Mouse (Mus musculus) intestine, embryonic 16.5 days (tissue): Measurements from ENCODE around the gene Tasp1. TPM values are rescaled to one million over a fixed set of nuclear protein-coding genes. Genes with fewer than 3 reads are reported as not detected.
"Not testable (repeated sequence)": the region's sequence is repeated elsewhere in the genome, so short reads cannot be mapped to it uniquely, and the experiment has no call there.

Experiments used
- ATAC-seq: fragments of 200-750 bp; cut with Nextera tagmentation; 2 replicates; pipeline ENCODE4 v1.8.0; 2017; ENCODE audit warnings: moderate TSS enrichment, moderate library complexity
- H3K27ac ChIP-seq: fragments of 300-500 bp; sonication (generic); 2 replicates; pipeline ENCODE4 v1.5.1; 2014; ENCODE audit warnings: mild to moderate bottlenecking, low read length
- H3K27me3 ChIP-seq: fragments of 300-500 bp; sonication (generic); replicated peaks from 2 replicates; pipeline ENCODE4 v1.6.1; 2014; ENCODE audit warnings: low read length, control low read depth, mixed read lengths; ENCODE audit not compliant: control insufficient read depth, insufficient read depth
- H3K36me3 ChIP-seq: fragments of 300-500 bp; sonication (generic); 2 replicates; pipeline ENCODE4 v1.6.1; 2014; ENCODE audit warnings: low read length, control low read depth; ENCODE audit not compliant: control insufficient read depth, insufficient read depth
- H3K4me1 ChIP-seq: fragments of 300-500 bp; sonication (generic); 2 replicates; pipeline ENCODE4 v1.6.1; 2014; ENCODE audit warnings: low read length, control low read depth, mixed read lengths; ENCODE audit not compliant: control insufficient read depth, insufficient read depth
- H3K4me2 ChIP-seq: fragments of 300-500 bp; sonication (generic); 2 replicates; pipeline ENCODE4 v1.6.1; 2014; ENCODE audit warnings: low read depth, low read length, control low read depth
- H3K4me3 ChIP-seq: fragments of 300-500 bp; sonication (generic); 2 replicates; pipeline ENCODE4 v1.5.1; 2014; ENCODE audit warnings: mild to moderate bottlenecking, low read length
- H3K9ac ChIP-seq: fragments of 300-500 bp; sonication (generic); 2 replicates; pipeline ENCODE4 v1.6.1; 2014; ENCODE audit warnings: low read depth, low read length
- H3K9me3 ChIP-seq: fragments of 300-500 bp; sonication (generic); 2 replicates; pipeline ENCODE4 v1.6.1; 2016; ENCODE audit warnings: low read length, control low read depth; ENCODE audit not compliant: control insufficient read depth
- WGBS: fragments of 180-500 bp; shearing (Covaris S2); extraction: QIAGEN DNeasy Blood & Tissue Kit; methylation state at CpG from one replicate; pipeline ENCODE4 v1.1.7; 2014; 5-methylcytosine and 5-hydroxymethylcytosine counted together
- polyA plus RNA-seq: library from polyadenylated mRNA; unstranded; fragments of >200 nt; fragmentation: Nextera tagmentation; extraction: Ambion mirVana; gene quantifications from 2 replicates; pipeline ENCODE4 v1.2.1, GENCODE M21; 2015

The Tasp1 gene
- polyA plus RNA-seq, 1 experiment from 2014 or later, result 17.9 TPM

- WGBS, result 69% methylated on average over 3 of the region's 3 CpGs
Measured at GRCm38 (mm10) chr2:140007406-140007805, 59.2 kb downstream of the Tasp1 start.

GRCm38 (mm10) chr2:139998170-139998569 is 68.4 kb downstream of the Tasp1 start:
- Histone ChIP-seq H3K4me3 (no peak overlapping the region), H3K27ac (no peak overlapping the region), H3K27me3 (no peaks in the 10 kb centered on the region), H3K4me1 (no peaks in the 10 kb centered on the region), H3K9me3 (no peaks in the 10 kb centered on the region), H3K36me3 (no peaks in the 10 kb centered on the region), H3K4me2 (no peak overlapping the region), H3K9ac (no peak overlapping the region)
- WGBS, result 94% methylated on average over 2 of the region's 2 CpGs
- ATAC-seq, result no peak

More at GRCm38 (mm10) chr2:140007406-140007805, 59.2 kb downstream of the Tasp1 start:
- H3K36me3 ChIP-seq, result no peaks in the 10 kb centered on the region
- no peak overlapping the region for H3K4me2 ChIP-seq
- ATAC-seq, result no peak
- H3K9me3 ChIP-seq, result no peaks in the 10 kb centered on the region
- no peaks in the 10 kb centered on the region for H3K4me1 ChIP-seq
- H3K27ac ChIP-seq, result no peak overlapping the region
- H3K9ac ChIP-seq, result no peak overlapping the region
- no peaks in the 10 kb centered on the region for H3K27me3 ChIP-seq
- H3K4me3 ChIP-seq, result no peak overlapping the region

- not testable (repeated sequence) for H3K36me3 ChIP-seq, H3K27me3 ChIP-seq, H3K9ac ChIP-seq, H3K4me1 ChIP-seq, H3K27ac ChIP-seq, H3K4me3 ChIP-seq, H3K4me2 ChIP-seq, ATAC-seq, H3K9me3 ChIP-seq
- 89% methylated on average over 1 of the region's 1 CpGs for WGBS
Measured at GRCm38 (mm10) chr2:139989907-139990306, 76.7 kb downstream of the Tasp1 start.

- no peak for ATAC-seq
- WGBS, result 68% methylated on average over 2 of the region's 2 CpGs
- H3K4me2 ChIP-seq, result no peak overlapping the region
Measured at GRCm38 (mm10) chr2:139967451-139967850, 99.2 kb downstream of the Tasp1 start.

GRCm38 (mm10) chr2:139966288-139966687 is 100.3 kb downstream of the Tasp1 start:
- Histone ChIP-seq H3K4me1 (no peaks in the 10 kb centered on the region), H3K4me2 (no peak overlapping the region), H3K9me3 (no peaks in the 10 kb centered on the region), H3K27me3 (no peaks in the 10 kb centered on the region), H3K9ac (no peak overlapping the region), H3K36me3 (no peaks in the 10 kb centered on the region), H3K4me3 (no peak overlapping the region), H3K27ac (no peak overlapping the region)
- no peak for ATAC-seq
- 56% methylated on average over 3 of the region's 3 CpGs for WGBS

More at GRCm38 (mm10) chr2:139967451-139967850, 99.2 kb downstream of the Tasp1 start:
- Histone ChIP-seq H3K27ac (no peak overlapping the region), H3K4me3 (no peak overlapping the region), H3K4me1 (no peaks in the 10 kb centered on the region), H3K9ac (no peak overlapping the region), H3K36me3 (no peaks in the 10 kb centered on the region), H3K27me3 (no peaks in the 10 kb centered on the region), H3K9me3 (no peaks in the 10 kb centered on the region)

GRCm38 (mm10) chr2:139948843-139949242 is 117.8 kb downstream of the Tasp1 start:
- Histone ChIP-seq H3K4me3 (no peak overlapping the region), H3K9me3 (no peaks in the 10 kb centered on the region), H3K4me1 (no peaks in the 10 kb centered on the region), H3K4me2 (no peak overlapping the region), H3K27ac (no peak overlapping the region), H3K36me3 (no peaks in the 10 kb centered on the region), H3K9ac (no peak overlapping the region), H3K27me3 (no peaks in the 10 kb centered on the region)
- 26% methylated on average over 1 of the region's 1 CpGs for WGBS
- ATAC-seq, result no peak

GRCm38 (mm10) chr2:139937581-139937980 is 129.0 kb downstream of the Tasp1 start:
- no peak overlapping the region for H3K27ac ChIP-seq
- H3K4me3 ChIP-seq, result no peak overlapping the region
- H3K36me3 ChIP-seq, result no peaks in the 10 kb centered on the region
- H3K27me3 ChIP-seq, result no peaks in the 10 kb centered on the region
- no peak for ATAC-seq
- H3K4me1 ChIP-seq, result no peaks in the 10 kb centered on the region
- no peak overlapping the region for H3K9ac ChIP-seq
- no peaks in the 10 kb centered on the region for H3K9me3 ChIP-seq
- WGBS, result 69% methylated on average over 2 of the region's 2 CpGs
- no peak overlapping the region for H3K4me2 ChIP-seq

GRCm38 (mm10) chr2:139934577-139934976 is 132.0 kb downstream of the Tasp1 start:
- no peak overlapping the region for H3K4me2 ChIP-seq
- H3K36me3 ChIP-seq, result no peaks in the 10 kb centered on the region
- no peak for ATAC-seq
- no peak overlapping the region for H3K9ac ChIP-seq
- no peak overlapping the region for H3K27ac ChIP-seq
- no peak overlapping the region for H3K4me3 ChIP-seq
- no peaks in the 10 kb centered on the region for H3K4me1 ChIP-seq
- no peaks in the 10 kb centered on the region for H3K27me3 ChIP-seq
- no peaks in the 10 kb centered on the region for H3K9me3 ChIP-seq
- 87% methylated on average over 10 of the region's 10 CpGs for WGBS

- Histone ChIP-seq H3K4me1 (no peaks in the 10 kb centered on the region), H3K9ac (no peak overlapping the region), H3K27ac (no peak overlapping the region), H3K4me2 (no peak overlapping the region), H3K9me3 (no peaks in the 10 kb centered on the region), H3K4me3 (no peak overlapping the region), H3K27me3 (no peaks in the 10 kb centered on the region), H3K36me3 (no peaks in the 10 kb centered on the region)
- no peak for ATAC-seq
- WGBS, result 72% methylated on average over 4 of the region's 4 CpGs
Measured at GRCm38 (mm10) chr2:139934033-139934572, 132.5 kb downstream of the Tasp1 start.

- Histone ChIP-seq H3K9me3 (no peaks in the 10 kb centered on the region), H3K4me3 (no peak overlapping the region), H3K4me2 (no peak overlapping the region), H3K36me3 (no peaks in the 10 kb centered on the region), H3K27me3 (no peaks in the 10 kb centered on the region), H3K27ac (no peak overlapping the region), H3K9ac (no peak overlapping the region), H3K4me1 (no peaks in the 10 kb centered on the region)
- ATAC-seq, result no peak
- whole genome bisulfite sequencing, result 67% methylated on average over 2 of the region's 2 CpGs
Measured at GRCm38 (mm10) chr2:139932211-139932610, 134.4 kb downstream of the Tasp1 start.
